Mouse (Mus musculus) gastrocnemius, postnatal 36 days (tissue): ENCODE results near the gene Dpysl4. TPM values are rescaled to one million over a fixed set of nuclear protein-coding genes. Genes with fewer than 3 reads are reported as not detected.

Experiments used
- DNase-seq, 2 experiments: peaks; one replicate each; pipeline ENCODE4 v3.0.0; 2022
- intact Hi-C: fragments of 180-260 bp; cut with DNase I; formaldehyde crosslinking; loops from one replicate; pipeline ENCODE4 v1.15.1; 2025
- total RNA-seq, 2 experiments: library from RNA; stranded (reverse); gene quantifications; 2 replicates each; pipeline ENCODE4 v1.2.3; 2021

The Dpysl4 gene
- total RNA-seq, 2 experiments from 2014 or later: 0.30 to 0.51 TPM

DNA sequence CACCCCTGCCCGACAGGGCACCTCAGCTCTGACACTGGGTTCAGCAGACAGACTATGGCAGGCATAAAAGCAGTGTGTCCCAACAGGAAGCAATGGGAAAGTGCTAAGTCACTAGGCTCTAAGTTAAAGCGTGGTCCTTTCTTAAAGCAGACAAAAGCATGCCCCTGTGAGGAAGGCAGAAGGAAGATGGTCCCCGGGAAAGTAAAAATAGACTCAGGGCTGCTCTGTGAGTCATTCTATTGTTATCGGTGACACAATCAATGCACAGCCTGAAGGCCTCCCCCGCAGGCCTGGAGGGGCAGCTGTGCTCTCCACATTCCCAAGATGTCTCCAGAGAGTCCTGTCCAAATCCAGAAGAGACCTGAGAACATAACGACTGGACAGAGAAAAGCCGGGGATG lies 60.1 kb downstream of the Dpysl4 start:
- intact Hi-C loops: no loop called here
- no peak for DNase-seq

DNA sequence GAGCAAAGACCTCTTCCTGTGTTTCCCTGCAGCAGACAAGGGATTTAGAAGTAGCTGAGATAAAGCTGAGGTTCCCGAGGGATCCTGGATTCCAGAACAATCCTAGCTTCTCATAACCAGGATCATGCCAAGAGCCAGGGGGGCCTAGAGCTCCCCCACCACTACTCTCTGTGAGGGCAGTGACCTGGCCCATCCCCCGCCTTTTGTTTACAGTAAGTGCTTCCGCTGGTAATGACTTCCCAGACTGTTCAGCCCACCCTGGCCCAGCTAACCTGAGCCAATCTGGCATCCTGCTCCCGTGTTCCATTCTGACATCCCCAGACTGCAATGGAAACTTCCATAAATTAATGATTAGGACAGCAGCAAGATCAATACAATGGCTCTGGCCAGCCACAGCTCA lies 61.6 kb downstream of the Dpysl4 start:
- no peak for DNase-seq
- intact Hi-C loops: no loop called here

DNA sequence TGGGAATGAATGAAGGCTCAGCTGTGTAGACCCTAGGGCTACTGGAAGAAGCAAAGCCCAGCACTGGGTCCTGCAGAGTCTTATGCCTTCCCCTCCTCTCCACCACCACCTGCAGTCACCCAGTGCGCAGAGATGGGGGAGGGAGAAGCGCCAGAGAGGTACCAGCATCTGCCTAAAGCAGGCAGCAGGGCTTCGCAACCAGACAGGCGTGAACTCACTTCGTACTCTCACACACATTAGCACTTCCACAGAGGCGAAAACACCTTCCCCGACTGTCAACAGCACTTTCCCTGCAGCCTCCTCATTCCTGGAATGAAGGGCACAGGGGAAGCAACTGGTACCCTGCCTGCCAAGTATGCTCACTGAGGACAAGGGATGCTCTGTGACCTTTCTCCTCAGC lies 63.6 kb downstream of the Dpysl4 start:
- no peak for DNase-seq
- intact Hi-C loops: no loop called here

DNA sequence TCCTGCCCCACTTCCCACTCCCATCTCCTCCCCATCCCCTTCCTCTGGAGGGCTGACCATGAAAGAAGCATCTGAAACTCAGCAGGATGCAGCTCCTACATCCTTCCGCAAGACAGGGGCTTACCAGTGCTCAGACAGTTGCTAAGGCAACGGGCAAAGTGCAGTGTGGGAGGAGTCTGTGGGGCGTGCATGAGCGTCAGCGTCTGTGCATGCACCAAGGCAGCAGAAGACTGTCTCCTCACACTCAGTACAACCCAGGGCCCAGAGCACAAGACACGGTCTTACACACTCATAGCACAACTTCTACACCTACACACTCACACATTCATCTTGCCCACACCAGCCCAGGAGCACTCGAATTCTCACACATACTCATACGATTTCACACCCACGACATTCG lies 65.3 kb downstream of the Dpysl4 start:
- intact Hi-C loops: no loop called here
- no peak for DNase-seq

Other genes starting within 250 kb of the Dpysl4 start
- 10 to 100 TPM; 34.1 to 36.5 TPM for gene Ppp2r2d, start 239.9 kb upstream of the Dpysl4 start, total RNA-seq
- gene Mapk1ip1, start 239.7 kb upstream of the Dpysl4 start, total RNA-seq: 10 to 100 TPM; 18.8 to 27.0 TPM
- gene Bnip3, start 176.5 kb upstream of the Dpysl4 start, total RNA-seq: 100 to 1,000 TPM; 154 to 230 TPM
- gene Jakmip3, start 145.3 kb upstream of the Dpysl4 start, total RNA-seq: not detected
- gene Lrrc27, start 127.0 kb downstream of the Dpysl4 start, total RNA-seq: 1 to 10 TPM; 2.5 to 3.6 TPM
- under 1 TPM; 0.10 to 0.38 TPM for gene Stk32c, start 127.3 kb downstream of the Dpysl4 start, total RNA-seq
- gene Pwwp2b, start 162.5 kb downstream of the Dpysl4 start, total RNA-seq: 1 to 10 TPM; 2.5 to 3.1 TPM